Mouse (Mus musculus) erythroblast, embryonic 14.5 days (primary cell): ENCODE results near the gene Spata31d1a.
"Not testable (repeated sequence)": the region's sequence is repeated elsewhere in the genome, so short reads cannot be mapped to it uniquely, and the experiment has no call there.

Experiments used
- GATA1 ChIP-seq: IDR thresholded peaks from 2 replicates; pipeline ENCODE4 v1.6.1; 2012; ENCODE audit warnings: low read length, inconsistent platforms, mixed read lengths
- TAL1 ChIP-seq: IDR thresholded peaks from 3 replicates; pipeline ENCODE4 v1.6.1; 2012; ENCODE audit warnings: low read length, inconsistent platforms, mixed read lengths

GRCm38 (mm10) chr13:59711984-59712383 lies 1.9 kb upstream of the Spata31d1a start, which contains the start of gene Spata31d1b:
- TF ChIP-seq TAL1, GATA1: not testable (repeated sequence)
